Mouse (Mus musculus) layer of hippocampus, postnatal 25 days (tissue): ENCODE data around the gene Tmem218. TPM values are rescaled to one million over a fixed set of nuclear protein-coding genes. Genes with fewer than 3 reads are reported as not detected.

Source experiments
- DNase-seq, 2 experiments: peaks; one replicate each; pipeline ENCODE4 v3.0.0; 2022; ENCODE audit warnings: mixed read lengths in 2 of 2, low spot score in 1 of 2; ENCODE audit errors: extremely low spot score in 1 of 2
- total RNA-seq, 2 experiments: library from RNA; stranded (reverse); gene quantifications; 2 replicates each; pipeline ENCODE4 v1.2.3; 2021

The Tmem218 gene
- total RNA-seq: 1 to 10 TPM; 7.9 to 8.5 TPM

- DNase-seq: peak; percentile 70 to 80
These were observed at the start of gene Tmem218 for GRCm38 (mm10) chr9:37207929-37208411. Gene Tmem218 (plus strand): TSS chr9:37208223.

- no peak for DNase-seq
These were observed 47.3 kb upstream of the Tmem218 start for GRCm38 (mm10) chr9:37160686-37161085.

DNA sequence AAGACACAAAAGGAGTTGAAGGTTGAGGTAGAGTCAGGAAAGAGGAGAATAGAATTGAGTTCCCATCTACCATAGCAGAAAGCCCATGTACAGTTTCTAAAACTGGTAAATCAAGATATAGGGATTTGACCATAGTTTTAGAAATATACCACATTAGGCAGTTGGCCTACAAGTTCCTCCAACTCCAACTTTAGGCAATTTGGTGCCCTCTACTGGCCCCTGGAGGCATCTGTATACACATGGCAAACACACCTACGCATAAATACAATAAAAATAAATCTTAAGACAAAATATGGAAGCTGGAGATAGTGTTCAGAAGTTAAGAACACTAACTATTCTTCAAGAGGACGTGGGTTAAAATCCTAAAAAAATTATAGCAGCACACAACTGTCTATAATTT is 41.1 kb upstream of the Tmem218 start:
- no peak for DNase-seq

- no peak for DNase-seq
These were observed 34.6 kb upstream of the Tmem218 start for GRCm38 (mm10) chr9:37173376-37173775.

GRCm38 (mm10) chr9:37176002-37176401 is 32.0 kb upstream of the Tmem218 start:
- no peak for DNase-seq

GRCm38 (mm10) chr9:37177107-37177506 is 30.9 kb upstream of the Tmem218 start:
- DNase-seq: peak; percentile 59 to 74

DNA sequence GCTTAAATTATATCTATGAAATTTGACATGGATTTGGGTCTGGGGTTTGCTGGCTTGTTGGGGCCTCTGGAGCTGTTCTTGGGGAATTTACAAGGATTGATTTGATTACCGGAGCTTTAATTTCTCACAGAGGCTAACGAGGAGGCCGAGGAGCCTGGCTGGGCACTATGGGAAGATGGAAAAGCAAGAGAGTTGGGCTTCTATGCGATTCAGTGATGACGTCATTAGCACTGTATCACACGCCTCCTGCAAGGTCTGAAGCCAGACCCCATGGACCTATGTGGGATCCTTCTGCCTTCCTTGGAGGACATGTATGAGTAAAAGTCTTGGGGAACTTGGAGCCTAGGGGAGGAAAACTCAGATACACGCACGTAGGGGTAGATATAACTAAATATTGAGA is 30.5 kb upstream of the Tmem218 start:
- DNase-seq: no peak

- no peak for DNase-seq
These were observed 29.1 kb upstream of the Tmem218 start for GRCm38 (mm10) chr9:37178911-37179310.

- no peak for DNase-seq
These were observed 28.4 kb upstream of the Tmem218 start for GRCm38 (mm10) chr9:37179596-37179995.

GRCm38 (mm10) chr9:37181596-37181995 is 26.4 kb upstream of the Tmem218 start:
- no peak for DNase-seq

- DNase-seq: no peak
These were observed 24.8 kb upstream of the Tmem218 start for GRCm38 (mm10) chr9:37183176-37183575.

DNA sequence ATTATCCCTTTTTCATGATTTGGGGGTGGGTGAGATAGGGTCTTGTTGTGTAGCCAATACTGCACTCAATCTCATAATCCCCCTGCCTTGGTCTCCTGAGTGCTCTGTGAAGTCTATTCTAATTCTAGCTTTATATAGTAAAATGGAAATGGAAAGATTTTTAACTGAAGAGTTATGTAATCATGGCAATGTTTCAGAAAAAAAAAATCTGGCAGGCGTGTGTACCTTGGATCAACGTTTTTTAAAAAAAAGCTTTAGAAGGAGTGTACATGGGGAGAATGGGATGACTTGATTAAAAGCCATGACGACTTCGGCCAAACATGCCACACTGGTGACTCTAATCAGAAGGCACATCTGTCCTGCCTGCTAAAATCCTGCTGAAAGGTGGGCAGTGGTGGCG is 20.6 kb upstream of the Tmem218 start:
- no peak for DNase-seq

DNA sequence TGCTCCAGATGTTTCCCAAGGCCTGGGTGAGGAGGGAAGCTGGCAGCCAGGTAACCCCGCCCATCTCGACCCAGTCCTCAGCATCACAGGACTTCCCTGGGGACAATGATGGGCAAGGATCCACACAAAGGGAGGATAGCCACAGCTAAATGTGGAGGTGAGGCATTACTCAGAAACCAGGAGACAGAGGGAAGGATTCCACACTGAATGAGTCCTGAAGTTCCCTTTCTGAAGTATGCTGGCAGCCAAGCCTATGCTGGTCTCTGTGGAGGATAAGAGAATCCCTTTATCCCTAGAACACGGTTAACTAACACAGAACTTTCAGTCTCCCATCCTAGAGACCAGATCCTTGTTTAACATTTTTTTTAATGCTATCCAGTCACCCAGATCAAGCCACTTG is 20.0 kb upstream of the Tmem218 start:
- no peak for DNase-seq

DNA sequence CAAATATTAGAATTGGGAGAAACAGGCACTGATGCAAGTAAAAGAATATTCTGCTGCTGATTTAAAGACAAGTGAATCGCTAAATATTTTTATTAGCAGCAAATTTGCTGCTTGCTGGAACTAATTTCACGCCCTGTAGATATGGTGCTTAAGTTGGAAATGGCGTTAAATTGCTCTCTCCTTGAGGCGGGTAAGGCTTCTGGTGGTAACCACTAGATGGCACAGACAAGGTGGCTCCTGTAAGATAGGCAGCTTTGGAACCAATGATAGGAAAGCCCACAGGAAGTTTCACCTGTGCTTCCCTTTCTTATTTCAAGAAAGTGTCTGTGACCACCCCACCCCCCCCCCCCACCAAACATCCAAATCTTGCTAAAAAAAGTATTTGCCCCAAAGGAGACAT is 11.0 kb upstream of the Tmem218 start:
- DNase-seq: no peak

DNA sequence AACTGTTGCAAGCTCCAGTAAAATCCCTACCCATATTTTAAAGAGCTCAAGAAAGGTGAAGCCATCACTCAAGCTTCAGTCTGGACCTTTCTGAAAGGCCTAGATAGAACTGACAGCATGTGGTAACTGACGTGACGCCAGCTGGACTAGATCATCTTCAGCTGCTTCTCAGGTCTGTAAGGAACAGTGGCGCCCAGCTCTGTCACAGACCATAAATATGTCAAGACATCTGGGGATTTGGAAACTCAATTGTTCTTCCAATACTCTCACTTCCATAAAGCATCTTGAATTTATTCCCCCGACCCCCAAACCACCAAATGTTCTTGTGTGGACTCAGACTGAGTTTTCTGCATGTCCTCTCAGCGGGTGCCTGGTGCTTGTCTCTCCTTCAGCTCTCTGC is 7.6 kb upstream of the Tmem218 start:
- no peak for DNase-seq

DNA sequence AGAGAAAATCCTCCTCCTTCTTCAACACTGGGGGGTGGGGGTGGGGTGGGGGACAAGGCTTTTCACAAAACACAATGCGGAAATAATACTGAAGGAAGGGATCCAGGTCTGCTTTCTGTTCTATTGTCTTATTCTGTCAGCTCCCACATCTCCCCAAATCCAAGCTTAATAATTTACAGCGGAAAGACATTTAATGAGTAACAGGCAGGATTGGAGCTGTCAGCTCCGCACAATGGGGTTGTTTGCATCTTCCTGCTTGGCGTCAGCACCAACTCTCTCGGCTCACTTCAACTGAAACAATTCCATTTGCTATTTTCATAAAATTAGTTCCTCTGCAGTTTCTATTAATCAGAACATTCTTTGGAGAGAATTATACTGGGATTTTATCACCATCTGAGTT is 4.1 kb upstream of the Tmem218 start:
- DNase-seq: no peak

- no peak for DNase-seq
These were observed 5.2 kb downstream of the Tmem218 start for GRCm38 (mm10) chr9:37213060-37213738.

GRCm38 (mm10) chr9:37214327-37215060 is 6.5 kb downstream of the Tmem218 start:
- no peak for DNase-seq

DNA sequence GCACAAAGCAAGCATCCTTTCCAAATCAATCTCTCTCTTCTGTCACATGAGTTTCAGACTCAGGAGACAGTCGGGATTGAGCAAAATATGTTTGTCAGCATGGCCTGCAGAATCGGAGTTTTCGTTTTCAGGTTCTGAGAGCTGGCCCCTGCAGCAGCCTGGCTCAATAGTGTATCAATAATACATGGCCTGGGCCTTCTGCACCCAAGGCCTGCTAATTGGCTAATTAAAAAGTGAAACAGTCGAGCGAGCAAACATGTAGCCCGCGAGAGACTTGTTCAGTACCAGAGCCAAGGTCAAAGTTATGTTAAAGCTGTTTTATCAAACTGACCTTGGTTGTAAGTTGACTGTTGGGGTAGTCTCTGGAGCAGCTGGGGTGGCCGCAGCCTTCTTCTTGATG is 12.7 kb downstream of the Tmem218 start:
- DNase-seq: no peak

DNA sequence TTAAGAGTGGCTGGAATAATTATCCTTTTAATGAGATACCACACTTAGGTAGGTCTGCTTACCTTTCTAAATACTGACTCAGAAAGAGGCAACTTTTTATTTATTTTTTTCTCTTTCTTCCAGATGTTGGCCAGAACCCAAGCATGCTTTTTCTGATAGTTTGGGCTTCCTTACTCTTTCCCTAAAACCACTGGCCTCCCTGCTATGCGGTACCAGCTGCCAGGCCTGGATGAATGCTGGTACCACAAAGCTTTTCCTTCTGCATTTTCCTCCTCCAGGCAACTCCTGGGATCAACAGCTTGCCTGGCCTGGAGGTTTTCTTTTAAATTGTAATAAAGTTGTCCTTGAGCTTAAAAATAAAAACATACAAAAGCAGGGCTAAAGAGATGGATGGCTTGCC is 17.6 kb downstream of the Tmem218 start:
- no peak for DNase-seq

DNA sequence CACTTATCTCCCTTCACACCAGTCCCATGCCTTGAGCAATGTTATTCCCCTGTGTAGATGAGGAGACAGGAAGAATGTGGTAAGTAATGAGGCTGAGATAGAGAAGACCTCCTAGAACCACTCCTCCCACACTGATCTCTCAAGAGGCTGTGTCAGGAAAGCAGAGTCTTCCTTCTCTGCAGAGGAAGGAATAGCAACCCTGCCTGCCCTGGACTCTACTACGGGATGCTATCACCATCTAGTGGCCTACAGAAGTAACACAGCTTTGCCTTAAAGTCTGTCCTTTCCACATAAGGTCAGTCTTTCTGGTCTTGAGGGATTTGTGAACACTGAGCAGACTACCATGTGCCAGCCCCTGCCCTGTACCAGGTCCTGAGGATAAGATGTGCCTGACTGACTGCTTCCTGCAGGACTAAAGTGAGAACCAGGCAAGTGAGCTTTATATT is 21.9 kb downstream of the Tmem218 start:
- peak; percentile 45 to 56 for DNase-seq
